Mouse (Mus musculus): ENCODE results near the gene Phxr2.
"Not testable (repeated sequence)": the region's sequence is repeated elsewhere in the genome, so short reads cannot be mapped to it uniquely, and the experiment has no call there.

The Phxr2 gene

GRCm38 (mm10) chr10:99126225-99126624, at the start of gene Phxr2:
Phxr2 (minus strand) TSS chr10:99126325.
- no peak for DNase-seq

DNA sequence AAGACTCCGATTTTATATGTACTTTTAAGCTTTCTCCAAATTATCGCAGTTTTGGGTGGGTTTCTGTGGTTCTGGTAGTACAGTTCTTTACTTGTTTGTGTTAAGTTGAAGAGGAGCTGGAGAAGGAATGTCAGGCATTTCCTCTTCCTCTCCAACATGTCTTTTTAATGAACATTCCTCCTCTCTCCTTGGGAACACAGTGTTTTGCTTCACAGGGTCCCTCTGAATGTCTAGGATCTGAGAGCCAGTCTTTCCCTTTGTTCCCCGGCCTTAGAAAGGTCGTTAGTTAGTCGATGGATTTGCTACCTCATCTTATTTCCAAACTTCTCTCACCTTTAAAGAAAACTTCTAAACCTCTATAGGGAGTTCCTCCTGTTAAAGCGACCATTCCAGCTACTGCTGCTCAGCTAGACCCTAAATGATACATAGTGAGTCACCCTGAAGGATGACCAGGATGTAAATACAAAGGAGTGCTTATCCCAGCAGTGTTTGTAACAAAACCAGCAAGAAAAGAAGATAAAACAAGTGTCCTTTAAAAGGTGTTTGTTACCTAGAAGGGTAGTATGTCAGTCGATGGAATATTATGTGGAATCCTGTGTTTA, 46.9 kb upstream of the Phxr2 start:
- DNase-seq = no peak

DNA sequence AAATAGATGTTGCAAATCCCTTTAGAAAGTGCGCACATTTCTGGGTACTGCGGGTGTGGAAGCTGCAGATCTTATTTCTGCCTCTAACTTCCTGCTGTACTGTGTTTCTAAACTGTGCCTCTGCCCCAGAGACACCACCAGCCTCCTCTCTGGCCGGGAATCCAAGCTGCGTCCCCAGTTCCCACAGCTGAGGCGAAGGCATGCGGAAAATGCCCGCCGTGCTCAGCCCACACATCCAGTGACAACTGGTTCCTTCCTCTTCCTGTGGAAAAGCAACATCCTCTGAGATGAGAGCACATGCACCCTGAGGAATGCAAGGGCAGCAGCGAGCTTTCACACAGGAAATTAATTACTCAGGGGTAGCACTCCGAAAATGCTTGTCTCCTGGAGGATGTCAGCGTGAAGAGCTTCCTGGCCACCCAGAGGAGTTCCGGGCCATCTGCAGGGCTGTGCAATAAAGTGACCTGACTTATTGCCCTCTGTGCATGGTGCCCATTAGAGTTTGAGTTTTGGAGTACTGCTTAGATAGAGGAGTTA, 45.9 kb upstream of the Phxr2 start:
- peak; percentile 67 to 86 for DNase-seq

- no peak for DNase-seq
These were observed 43.6 kb upstream of the Phxr2 start for GRCm38 (mm10) chr10:99169765-99170129.

DNA sequence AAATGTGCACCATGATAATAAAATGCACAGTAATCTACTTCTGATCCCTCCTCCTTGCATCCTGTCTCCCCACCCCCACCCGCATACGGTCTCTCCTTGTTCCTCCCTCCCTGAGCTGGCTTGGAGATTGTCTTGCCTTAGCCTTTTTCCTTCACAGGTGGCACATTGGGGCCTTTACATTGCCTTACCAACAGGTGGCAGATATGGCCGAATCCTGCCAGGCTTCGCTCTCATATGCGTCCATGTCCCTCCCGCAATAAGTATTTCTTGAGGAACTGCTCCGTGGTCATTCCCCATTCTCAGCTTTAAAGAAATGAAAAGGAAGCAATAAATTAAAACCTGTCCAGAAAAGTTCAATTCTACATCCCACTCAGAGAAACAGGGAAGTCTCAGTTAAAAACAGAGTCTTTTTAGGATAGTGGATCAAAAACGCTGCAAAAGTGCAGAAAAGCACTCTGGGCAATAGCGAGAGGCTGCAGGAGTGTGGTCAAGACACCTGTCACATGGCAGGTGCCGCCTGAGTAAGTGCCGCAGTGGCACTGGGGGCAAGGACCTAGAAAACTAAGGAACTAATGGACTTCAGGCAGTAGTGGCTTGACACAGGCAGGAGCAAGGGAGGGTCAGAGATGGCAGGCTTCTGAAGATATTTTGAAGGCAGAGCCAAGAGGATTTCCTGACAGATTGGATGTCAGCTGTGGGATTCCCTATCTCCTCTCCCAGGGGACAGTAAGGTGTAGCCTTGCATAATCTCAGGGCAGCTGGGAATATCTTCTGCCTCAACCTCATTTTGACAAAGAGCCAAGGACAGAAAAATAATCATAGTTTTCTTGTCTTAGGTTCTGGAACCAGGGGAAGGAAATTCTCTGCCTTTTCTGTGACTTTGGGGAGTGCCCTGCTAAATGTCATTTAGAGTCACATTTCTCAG, 43.0 kb upstream of the Phxr2 start:
- DNase-seq = peak; percentile 43 to 69

- DNase-seq = peak; percentile 29 to 54
These were observed 42.3 kb upstream of the Phxr2 start for GRCm38 (mm10) chr10:99168404-99168803.

GRCm38 (mm10) chr10:99166392-99166791, 40.3 kb upstream of the Phxr2 start:
- DNase-seq = peak in 1 of 2 experiments; percentile 44

DNA sequence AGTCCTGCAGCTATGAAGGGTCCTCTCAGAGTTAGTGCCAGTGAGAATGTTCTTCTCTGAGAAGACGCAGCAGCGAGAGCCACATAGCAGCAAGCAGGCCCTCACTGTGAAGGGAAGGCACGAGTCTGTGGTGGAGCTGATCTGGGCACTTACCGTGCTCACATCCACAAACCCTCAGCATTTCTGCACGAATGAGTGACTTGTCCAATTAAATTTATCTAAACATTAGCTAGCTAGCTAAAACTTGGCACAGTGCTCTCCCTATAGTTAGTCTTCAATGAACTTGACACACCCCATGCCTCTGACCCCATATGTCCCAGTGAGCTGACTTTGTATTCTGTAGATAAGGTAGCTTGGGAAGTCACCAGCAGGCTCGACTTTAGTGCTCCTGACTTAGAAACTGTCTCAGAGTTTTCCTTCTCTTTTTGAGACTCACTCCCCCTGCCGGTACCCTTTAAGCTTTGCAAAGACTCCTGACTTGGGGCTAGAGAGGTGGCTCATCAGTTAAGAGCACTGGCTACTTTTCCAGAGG, 39.7 kb upstream of the Phxr2 start:
- DNase-seq = peak; percentile 51 to 75

DNA sequence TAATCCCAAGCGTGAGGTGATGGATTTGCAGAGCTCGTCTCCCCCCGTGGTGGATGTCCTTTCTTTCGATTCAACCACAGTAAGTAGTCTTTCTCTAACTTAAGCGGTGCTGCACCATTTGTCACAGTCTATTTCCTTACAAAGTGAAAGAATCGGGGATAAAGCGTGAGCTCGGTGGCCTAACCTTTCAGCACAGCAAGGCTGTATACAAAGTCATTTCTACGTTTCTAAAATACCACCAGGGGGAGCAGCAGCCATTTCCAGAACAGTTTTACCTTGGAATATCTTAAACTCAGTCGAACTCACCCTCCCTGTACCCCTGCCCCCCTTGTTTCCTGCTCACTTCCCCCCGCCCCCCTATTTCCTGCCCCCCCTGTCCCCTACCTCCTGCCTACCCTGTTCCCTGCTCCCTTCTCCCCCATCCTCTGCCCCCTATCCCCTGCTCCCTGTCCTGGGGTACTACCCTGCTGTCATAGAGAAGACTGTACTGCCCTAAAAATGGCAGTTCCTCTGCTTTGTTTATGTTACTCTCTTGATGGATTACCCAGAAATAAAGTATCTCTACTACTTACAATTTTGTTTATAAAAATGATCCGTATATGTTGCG, 38.8 kb upstream of the Phxr2 start:
- peak in 1 of 2 experiments; percentile 60 for DNase-seq

DNA sequence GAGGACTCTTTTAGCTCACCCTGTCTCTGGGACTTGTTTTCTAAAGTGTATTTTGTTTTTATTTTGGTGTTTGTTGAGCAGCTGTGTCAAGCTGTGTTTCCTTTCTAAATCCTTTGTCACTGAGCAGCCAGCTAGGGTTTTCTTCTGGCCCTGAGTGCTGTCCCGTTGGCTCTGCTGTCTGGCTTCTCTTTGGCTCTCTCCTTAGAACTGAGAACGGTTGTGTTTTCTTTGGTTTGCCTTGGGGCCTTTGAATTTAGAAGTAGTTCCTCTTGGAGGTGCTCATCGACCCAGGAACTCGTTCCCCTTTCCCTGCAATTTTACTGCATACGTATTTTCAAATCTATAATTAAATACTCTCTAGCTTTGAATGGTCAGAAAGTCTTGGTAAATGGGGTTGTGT, 36.9 kb upstream of the Phxr2 start:
- no peak for DNase-seq

GRCm38 (mm10) chr10:99161987-99162582, 36.0 kb upstream of the Phxr2 start:
- DNase-seq = peak in 1 of 2 experiments; percentile 45

DNA sequence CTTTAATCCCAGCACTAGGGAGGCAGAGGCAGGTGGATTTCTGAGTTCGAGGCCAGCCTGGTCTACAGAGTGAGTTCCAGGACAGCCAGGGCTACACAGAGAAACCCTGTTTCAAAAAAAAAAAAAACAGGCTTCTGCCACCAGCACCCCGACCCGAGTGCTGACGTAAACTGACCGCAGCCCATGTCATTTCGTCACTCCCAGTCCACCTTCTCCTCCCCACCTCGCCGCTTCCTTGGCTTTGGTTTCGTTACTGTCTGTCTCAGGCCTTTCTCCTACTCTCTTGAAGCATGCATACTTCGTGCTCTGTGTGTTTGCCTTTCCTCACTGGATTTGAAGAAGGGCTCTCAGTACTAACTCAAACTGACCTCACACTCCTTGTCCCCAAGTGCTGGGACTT, 31.6 kb upstream of the Phxr2 start:
- DNase-seq = not testable (repeated sequence)

DNA sequence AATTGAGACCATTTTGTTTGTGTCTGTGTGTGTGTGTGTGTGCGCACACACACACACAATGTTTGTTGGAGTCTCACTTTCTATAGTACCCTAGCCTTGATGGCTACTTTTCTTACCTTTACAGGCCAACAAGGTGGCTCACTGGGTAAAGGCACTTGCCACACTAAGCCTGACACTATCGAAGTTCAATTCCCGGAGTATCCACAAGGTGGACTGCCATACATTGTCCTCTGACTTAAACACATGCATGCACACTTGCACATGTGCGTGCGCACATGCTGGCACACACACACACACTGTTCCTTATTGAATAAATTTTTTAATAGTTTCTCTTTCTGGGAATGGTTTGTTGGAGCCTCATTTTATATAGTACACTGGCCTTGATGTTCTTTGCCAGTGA, 30.7 kb upstream of the Phxr2 start:
- no peak for DNase-seq

GRCm38 (mm10) chr10:99154635-99155034, 28.5 kb upstream of the Phxr2 start:
- no peak for DNase-seq

DNA sequence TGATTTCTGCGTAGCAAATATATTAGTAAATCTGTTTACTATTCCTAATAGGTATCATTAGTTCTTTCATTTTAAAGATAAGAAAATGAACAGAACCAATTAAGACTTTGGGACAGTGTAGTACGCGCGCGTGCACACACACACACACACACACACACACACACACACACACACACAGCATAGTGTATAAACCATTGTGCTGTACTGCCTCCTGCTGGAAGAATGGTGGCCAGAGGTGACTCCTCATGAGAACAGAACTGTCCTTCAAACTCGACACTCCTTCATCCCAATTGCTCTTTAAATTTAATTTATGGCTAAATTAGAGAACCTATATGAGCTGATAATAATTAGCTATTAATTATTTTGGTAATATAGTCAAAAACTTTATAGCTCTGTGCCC, 25.9 kb upstream of the Phxr2 start:
- peak in 1 of 2 experiments; percentile 69 for DNase-seq

DNA sequence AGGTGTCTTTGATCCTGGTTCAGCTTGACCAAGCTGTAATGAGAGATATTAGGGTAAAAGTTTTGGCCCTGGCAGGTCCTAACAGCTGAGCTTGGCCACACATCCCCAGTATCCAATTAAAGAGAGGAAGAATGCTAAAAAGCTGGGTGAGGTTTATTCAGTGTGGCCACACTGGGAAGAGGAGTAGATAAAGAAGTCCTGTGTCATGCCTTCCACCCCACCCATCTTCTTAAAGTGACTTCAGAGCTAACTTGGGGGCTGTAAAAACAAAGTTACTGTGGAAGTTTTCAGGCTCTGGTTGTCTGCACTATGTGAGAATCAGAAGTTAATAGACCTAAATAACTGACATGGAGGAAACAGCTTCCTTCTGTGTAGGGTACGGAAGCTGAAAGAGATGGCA, 25.5 kb upstream of the Phxr2 start:
- DNase-seq = no peak

DNA sequence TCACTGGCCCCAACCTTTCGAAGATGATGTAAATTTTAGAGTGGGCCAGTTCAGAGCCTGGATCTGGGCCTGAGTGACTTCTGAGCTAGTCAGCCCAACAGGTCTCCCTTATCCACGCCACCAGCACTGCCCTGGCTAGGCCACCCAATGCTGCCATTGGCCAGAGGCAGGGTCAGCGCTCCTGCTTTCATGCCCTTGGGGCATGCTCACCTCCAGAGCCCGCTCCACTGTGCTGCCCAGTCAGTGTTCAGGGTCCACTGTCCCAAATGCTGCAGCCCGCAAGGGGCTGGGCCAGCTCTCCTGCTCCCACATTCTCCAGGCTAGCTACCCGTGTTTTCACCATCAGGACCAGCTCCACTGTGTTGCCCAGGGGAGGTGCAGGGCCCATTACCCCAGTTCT, 23.9 kb upstream of the Phxr2 start:
- DNase-seq = no peak

DNA sequence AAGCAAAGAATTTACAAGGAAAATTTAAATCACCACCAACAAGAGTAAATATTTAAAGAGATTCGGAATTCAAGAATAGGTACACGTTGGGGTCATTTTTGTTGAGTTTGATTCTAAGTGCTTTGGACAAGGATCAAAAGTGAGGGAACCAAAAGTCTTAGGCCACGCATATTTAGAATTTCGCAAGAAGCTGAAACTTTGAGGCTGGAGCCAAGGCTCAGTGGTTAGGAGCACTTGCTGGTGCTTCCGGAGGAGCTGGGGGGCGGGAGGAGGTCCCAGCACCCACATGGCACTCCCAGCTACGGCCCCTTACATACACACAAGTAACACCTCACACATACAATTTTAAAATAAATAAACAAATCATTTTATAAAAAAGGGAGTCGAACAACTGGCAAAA, 20.5 kb upstream of the Phxr2 start:
- no peak for DNase-seq

DNA sequence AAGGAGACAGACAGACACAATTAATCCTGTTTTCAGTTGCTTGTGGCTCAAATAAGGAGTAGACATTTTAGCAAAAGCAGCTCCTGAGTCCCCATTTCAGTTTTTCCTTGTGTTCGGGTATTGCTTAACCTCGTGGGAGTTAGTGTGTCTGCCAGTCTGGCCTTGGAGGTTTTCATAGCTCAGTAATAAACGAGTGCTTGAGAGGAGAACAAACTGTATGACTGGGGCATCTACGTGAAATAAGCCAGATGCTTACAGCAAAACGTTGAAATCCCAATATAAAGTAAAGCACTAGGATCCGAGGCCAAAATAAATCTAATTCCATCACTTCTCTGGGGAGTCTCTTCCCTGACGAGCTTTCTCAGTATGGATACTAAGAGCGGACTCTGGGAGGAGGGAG, 19.5 kb upstream of the Phxr2 start:
- no peak for DNase-seq

GRCm38 (mm10) chr10:99136337-99136736, 10.2 kb upstream of the Phxr2 start:
- no peak for DNase-seq

GRCm38 (mm10) chr10:99133321-99133875, 7.3 kb upstream of the Phxr2 start:
- no peak for DNase-seq

DNA sequence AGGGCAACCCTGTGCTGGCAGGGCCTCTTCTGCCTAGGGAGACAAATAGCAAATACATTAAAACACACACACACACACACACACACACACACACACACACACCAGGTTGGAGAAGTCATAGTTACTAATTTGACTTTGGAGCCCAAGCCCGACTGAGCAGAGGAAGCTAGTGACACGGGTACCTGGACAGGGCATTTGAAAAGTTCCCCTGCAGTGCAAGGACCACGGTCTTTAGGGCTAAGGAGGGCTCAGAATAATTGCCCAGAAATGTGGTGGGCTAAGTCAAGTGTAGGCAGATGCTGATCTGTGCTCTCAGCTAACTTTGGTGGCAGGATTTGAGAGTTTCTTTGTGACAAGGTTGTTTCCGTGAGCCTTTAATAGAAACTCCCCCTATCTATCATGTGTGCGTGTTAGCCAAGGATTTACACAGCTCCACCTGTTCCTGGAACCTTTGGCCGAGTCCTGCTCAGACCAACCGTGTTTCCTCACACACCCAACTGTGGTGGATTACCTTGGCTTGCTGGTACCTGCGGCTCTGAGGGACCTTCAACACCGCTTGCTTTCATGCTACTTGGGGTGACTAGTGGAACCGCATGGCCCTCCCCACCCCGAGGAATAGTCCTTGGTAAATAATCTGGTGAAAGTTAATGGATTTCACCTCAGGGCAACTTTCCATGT, 6.6 kb upstream of the Phxr2 start:
- no peak for DNase-seq

Measured in kidney, postnatal 25 days (tissue).